Mouse (Mus musculus) limb, embryonic 11.5 days (tissue): ENCODE measurements around the gene Fam155a. TPM values are rescaled to one million over a fixed set of nuclear protein-coding genes. Genes with fewer than 3 reads are reported as not detected.

ENCODE experiments used
- ATAC-seq: fragments of 200-750 bp; cut with Nextera tagmentation; 2 replicates; pipeline ENCODE4 v1.8.0; 2017; ENCODE audit warnings: low read depth; ENCODE audit not compliant: insufficient number of reproducible peaks, low FRiP score, low TSS enrichment
- DNase-seq: peaks from one replicate; pipeline ENCODE4 v3.0.0-alpha.2; 2015; ENCODE audit warnings: low spot score
- H3K27ac ChIP-seq: fragments of 300-500 bp; sonication (generic); replicated peaks from 2 replicates; pipeline ENCODE4 v1.5.1; 2014; ENCODE audit warnings: low read depth, mild to moderate bottlenecking, low read length
- H3K27me3 ChIP-seq: fragments of 300-500 bp; sonication (generic); 2 replicates; pipeline ENCODE4 v1.6.1; 2014; ENCODE audit warnings: mild to moderate bottlenecking, low read length, mixed read lengths; ENCODE audit not compliant: control insufficient read depth, insufficient read depth
- H3K36me3 ChIP-seq: fragments of 300-500 bp; sonication (generic); 2 replicates; pipeline ENCODE4 v1.6.1; 2014; ENCODE audit warnings: mild to moderate bottlenecking, low read length, moderate library complexity, mixed read lengths; ENCODE audit not compliant: control insufficient read depth, insufficient read depth
- H3K4me1 ChIP-seq: fragments of 300-500 bp; sonication (generic); 2 replicates; pipeline ENCODE4 v1.6.1; 2014; ENCODE audit warnings: low read length, mixed read lengths; ENCODE audit not compliant: control insufficient read depth, insufficient read depth
- H3K4me2 ChIP-seq: fragments of 300-500 bp; sonication (generic); 2 replicates; pipeline ENCODE4 v1.6.1; 2014; ENCODE audit warnings: low read depth, mild to moderate bottlenecking, moderate library complexity; ENCODE audit not compliant: severe bottlenecking
- H3K4me3 ChIP-seq: fragments of 300-500 bp; sonication (generic); 2 replicates; pipeline ENCODE4 v1.5.1; 2014; ENCODE audit warnings: low read depth, low read length
- H3K9ac ChIP-seq: fragments of 300-500 bp; sonication (generic); 2 replicates; pipeline ENCODE4 v1.6.1; 2014; ENCODE audit warnings: mild to moderate bottlenecking, low read length
- H3K9me3 ChIP-seq: fragments of 300-500 bp; sonication (generic); 2 replicates; pipeline ENCODE4 v1.6.1; 2016; ENCODE audit warnings: low read length; ENCODE audit not compliant: control insufficient read depth
- WGBS: fragments of 180-500 bp; shearing (Covaris S2); extraction: QIAGEN DNeasy Blood & Tissue Kit; methylation state at CpG from one replicate; pipeline ENCODE4 v1.1.7; 2014; 5-methylcytosine and 5-hydroxymethylcytosine counted together
- polyA plus RNA-seq: library from polyadenylated mRNA; unstranded; fragments of >200 nt; fragmentation: Nextera tagmentation; extraction: Ambion mirVana; gene quantifications from 2 replicates; pipeline ENCODE4 v1.2.1, GENCODE M21; 2014

Fam155a gene
- polyA plus RNA-seq, 1 experiment from 2014 or later, result 0.15 TPM

GRCm38 (mm10) chr8:9795724-9796123, 24.8 kb upstream of the Fam155a start:
- DNase-seq (no peak), ATAC-seq (no peak)
- no peaks in the 10 kb centered on the region for H3K9me3 ChIP-seq
- H3K4me3 ChIP-seq, result no peak overlapping the region
- no peak overlapping the region for H3K9ac ChIP-seq
- WGBS, result 84% methylated on average over 6 of the region's 6 CpGs
- no peaks in the 10 kb centered on the region for H3K36me3 ChIP-seq
- H3K27me3 ChIP-seq, result no peaks in the 10 kb centered on the region
- no peaks in the 10 kb centered on the region for H3K4me1 ChIP-seq
- H3K4me2 ChIP-seq, result no peak overlapping the region
- H3K27ac ChIP-seq, result no peak overlapping the region

- ATAC-seq (no peak), DNase-seq (no peak)
- Histone ChIP-seq H3K4me3 (no peak overlapping the region), H3K4me1 (no peaks in the 10 kb centered on the region), H3K9me3 (no peaks in the 10 kb centered on the region), H3K4me2 (no peak overlapping the region), H3K27ac (no peak overlapping the region), H3K27me3 (no peaks in the 10 kb centered on the region), H3K9ac (no peak overlapping the region), H3K36me3 (no peaks in the 10 kb centered on the region)
- WGBS, result 62% methylated on average over 9 of the region's 9 CpGs
Measured at GRCm38 (mm10) chr8:9793351-9793750, 22.4 kb upstream of the Fam155a start.

- 93% methylated on average over 10 of the region's 10 CpGs for WGBS
- ATAC-seq (no peak), DNase-seq (no peak)
Measured at GRCm38 (mm10) chr8:9780332-9780731, 9.4 kb upstream of the Fam155a start.

GRCm38 (mm10) chr8:9778148-9778547, 7.2 kb upstream of the Fam155a start:
- H3K9me3 ChIP-seq, result no peaks in the 10 kb centered on the region
- 84% methylated on average over 8 of the region's 8 CpGs for WGBS
- no peak for DNase-seq
- no peaks in the 10 kb centered on the region for H3K4me1 ChIP-seq
- no peak for ATAC-seq
- H3K9ac ChIP-seq, result no peak overlapping the region
- H3K27ac ChIP-seq, result no peak overlapping the region
- H3K27me3 ChIP-seq, result peaks cover 10% of the 10 kb centered on the region
- no peaks in the 10 kb centered on the region for H3K36me3 ChIP-seq
- H3K4me2 ChIP-seq, result no peak overlapping the region
- no peak overlapping the region for H3K4me3 ChIP-seq

More at GRCm38 (mm10) chr8:9780332-9780731, 9.4 kb upstream of the Fam155a start:
- H3K4me2 ChIP-seq, result no peak overlapping the region
- no peaks in the 10 kb centered on the region for H3K36me3 ChIP-seq
- H3K4me1 ChIP-seq, result no peaks in the 10 kb centered on the region
- H3K4me3 ChIP-seq, result no peak overlapping the region
- H3K27ac ChIP-seq, result no peak overlapping the region
- no peak overlapping the region for H3K9ac ChIP-seq
- H3K27me3 ChIP-seq, result no peaks in the 10 kb centered on the region
- H3K9me3 ChIP-seq, result no peaks in the 10 kb centered on the region

GRCm38 (mm10) chr8:9776818-9777217, 5.9 kb upstream of the Fam155a start:
- DNase-seq, result no peak
- H3K27ac ChIP-seq, result no peak overlapping the region
- H3K36me3 ChIP-seq, result no peaks in the 10 kb centered on the region
- H3K9me3 ChIP-seq, result no peaks in the 10 kb centered on the region
- H3K4me1 ChIP-seq, result peaks cover 3% of the 10 kb centered on the region; the same call in 1 of the 2 replicates
- H3K27me3 ChIP-seq, result peaks cover 22% of the 10 kb centered on the region
- no peak overlapping the region for H3K4me2 ChIP-seq
- ATAC-seq, result no peak
- no peak overlapping the region for H3K9ac ChIP-seq
- 89% methylated on average over 10 of the region's 10 CpGs for WGBS
- H3K4me3 ChIP-seq, result no peak overlapping the region

- H3K27me3 ChIP-seq, result peaks cover 45% of the 10 kb centered on the region
- DNase-seq (no peak), ATAC-seq (peak; percentile 35; the same call in 1 of the 2 replicates)
- H3K4me3 ChIP-seq, result no peak overlapping the region
- WGBS, result 3% methylated on average over 6 of the region's 6 CpGs
- peaks cover 8% of the 10 kb centered on the region; the same call in 1 of the 2 replicates for H3K4me1 ChIP-seq
- no peak overlapping the region for H3K9ac ChIP-seq
- no peak overlapping the region for H3K27ac ChIP-seq
- no peaks in the 10 kb centered on the region for H3K36me3 ChIP-seq
- no peaks in the 10 kb centered on the region for H3K9me3 ChIP-seq
- no peak overlapping the region; the same call in 1 of the 2 replicates for H3K4me2 ChIP-seq
Measured at GRCm38 (mm10) chr8:9772519-9772840, 1.5 kb upstream of the Fam155a start.

- Histone ChIP-seq H3K4me2 (peak overlapping the region; percentile 83), H3K9ac (peak overlapping the region; percentile 22; the same call in 1 of the 2 replicates), H3K4me1 (peaks cover 8% of the 10 kb centered on the region; the same call in 1 of the 2 replicates), H3K9me3 (no peaks in the 10 kb centered on the region), H3K27me3 (peaks cover 45% of the 10 kb centered on the region), H3K36me3 (no peaks in the 10 kb centered on the region), H3K4me3 (peak overlapping the region; percentile 46), H3K27ac (no peak overlapping the region)
- WGBS, result under 1% methylated on average over 50 of the region's 55 CpGs
- peak; percentile 38 for DNase-seq
- no peak for ATAC-seq
Measured at GRCm38 (mm10) chr8:9771606-9772518, 901 bp upstream of the Fam155a start.

GRCm38 (mm10) chr8:9770261-9770998, 531 bp downstream of the Fam155a start:
- peak overlapping the region; percentile 83 for H3K4me2 ChIP-seq
- H3K27me3 ChIP-seq, result peaks cover 45% of the 10 kb centered on the region
- no peak overlapping the region for H3K9ac ChIP-seq
- ATAC-seq, result no peak
- peaks cover 8% of the 10 kb centered on the region; the same call in 1 of the 2 replicates for H3K4me1 ChIP-seq
- H3K36me3 ChIP-seq, result no peaks in the 10 kb centered on the region
- no peaks in the 10 kb centered on the region for H3K9me3 ChIP-seq
- under 1% methylated on average over 41 of the region's 48 CpGs for WGBS
- H3K27ac ChIP-seq, result no peak overlapping the region
- peak; percentile 47 for DNase-seq
- H3K4me3 ChIP-seq, result peak overlapping the region; percentile 46
